Mouse (Mus musculus) MEL (cell line): ENCODE measurements around the gene Whrn.

ENCODE experiments used
- BHLHE40 ChIP-seq: IDR thresholded peaks from 2 replicates; pipeline ENCODE4 v1.6.1; 2012; ENCODE audit warnings: low read depth, mild to moderate bottlenecking, inconsistent platforms, low read length, improper control_type of control experiment, borderline replicate concordance
- CHD2 ChIP-seq: IDR thresholded peaks from 2 replicates; pipeline ENCODE4 v1.6.1; 2011; ENCODE audit warnings: low read length, improper control_type of control experiment
- CTCF ChIP-seq, 3 experiments: IDR thresholded peaks in 2 of 3; conservative IDR thresholded peaks in 1 of 3; 2 replicates each; pipeline ENCODE4 v1.5.1; 2011 to 2012; ENCODE audit warnings: low read length in 3 of 3, low read depth in 2 of 3, mild to moderate bottlenecking in 2 of 3, improper control_type of control experiment in 1 of 3, inconsistent platforms in 1 of 3, mixed read lengths in 1 of 3, moderate library complexity in 1 of 3; ENCODE audit not compliant: control insufficient read depth in 1 of 3, insufficient read depth in 1 of 3, poor library complexity in 1 of 3, severe bottlenecking in 1 of 3
- EP300 ChIP-seq, 2 experiments: IDR thresholded peaks; 2 replicates each; pipeline ENCODE4 v1.6.1; 2011; ENCODE audit warnings: improper control_type of control experiment in 2 of 2, low read length in 2 of 2, low read depth in 1 of 2, mild to moderate bottlenecking in 1 of 2
- KAT2A ChIP-seq: conservative IDR thresholded peaks from 2 replicates; pipeline ENCODE4 v1.6.1; 2012; ENCODE audit warnings: low read depth, low read length, improper control_type of control experiment, inconsistent platforms
- MAFK ChIP-seq: IDR thresholded peaks from 2 replicates; pipeline ENCODE4 v1.6.1; 2011; ENCODE audit warnings: low read depth, mild to moderate bottlenecking, low read length, improper control_type of control experiment, borderline replicate concordance
- MAX ChIP-seq: IDR thresholded peaks from 2 replicates; pipeline ENCODE4 v1.6.1; 2011; ENCODE audit warnings: low read length, improper control_type of control experiment
- POLR2A ChIP-seq, 2 experiments: IDR thresholded peaks; 2 replicates each; pipeline ENCODE4 v1.6.1; 2011 to 2012; ENCODE audit warnings: low read length in 2 of 2, mild to moderate bottlenecking in 2 of 2, control low read depth in 1 of 2, improper control_type of control experiment in 1 of 2, low read depth in 1 of 2, moderate library complexity in 1 of 2; ENCODE audit not compliant: control insufficient read depth in 1 of 2, insufficient read depth in 1 of 2, poor library complexity in 1 of 2
- POLR2AphosphoS2 ChIP-seq: IDR thresholded peaks from 2 replicates; pipeline ENCODE4 v1.6.1; 2011; ENCODE audit warnings: low read length, improper control_type of control experiment
- TAL1 ChIP-seq: IDR thresholded peaks from 2 replicates; pipeline ENCODE4 v1.6.1; 2012; ENCODE audit warnings: mild to moderate bottlenecking, inconsistent platforms, low read length, moderate library complexity, mixed read lengths

DNA sequence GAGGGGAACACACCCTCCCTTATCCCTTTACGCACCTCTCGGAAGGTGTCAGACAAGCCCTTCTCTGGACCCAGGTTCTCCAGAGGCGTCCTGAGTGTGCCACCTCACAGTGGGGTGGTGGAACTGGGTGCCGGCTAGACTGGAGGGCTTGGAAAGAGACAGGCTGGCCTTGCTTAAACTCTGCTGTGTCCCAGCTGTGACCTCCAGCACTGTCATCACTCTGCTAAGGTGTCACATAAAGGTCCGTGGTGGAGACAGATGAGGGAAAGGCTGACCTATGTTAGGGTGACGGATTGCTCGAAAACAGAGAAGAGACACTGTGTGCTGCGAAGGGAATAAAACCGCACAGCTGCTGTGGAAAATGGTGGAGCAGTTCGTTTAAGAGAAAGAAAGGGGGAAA is 28.5 kb downstream of the Whrn start:
- TF ChIP-seq POLR2A (IDR thresholded peaks at IDR 0.05; ENCODE audit: control insufficient read depth in 1 of 2, insufficient read depth in 1 of 2, low read depth in 1 of 2, low read length in 2 of 2, poor library complexity in 1 of 2) = no peak
- no peak for TF ChIP-seq POLR2AphosphoS2
- TF ChIP-seq CTCF (IDR thresholded peaks at IDR 0.05 in 2 of 3, conservative IDR thresholded peaks at IDR 0.05 in 1 of 3; ENCODE audit: control insufficient read depth in 1 of 3, insufficient read depth in 1 of 3, low read depth in 2 of 3, low read length in 3 of 3, poor library complexity in 1 of 3, severe bottlenecking in 1 of 3) = no peak
- TF ChIP-seq BHLHE40 = no peak
- TF ChIP-seq KAT2A = no peak
- no peak for TF ChIP-seq EP300 (IDR thresholded peaks at IDR 0.05; ENCODE audit: low read depth in 1 of 2, low read length in 2 of 2)
- TF ChIP-seq TAL1 = no peak
- TF ChIP-seq CHD2 = no peak
- no peak for TF ChIP-seq MAX
- no peak for TF ChIP-seq MAFK
